Mouse (Mus musculus) A20 (cell line): ENCODE data around the gene Fgr.
"Not testable (repeated sequence)": the region's sequence is repeated elsewhere in the genome, so short reads cannot be mapped to it uniquely, and the experiment has no call there.

ENCODE experiments used
- DNase-seq: peaks from one replicate; pipeline ENCODE4 v3.0.0-alpha.2; 2011; ENCODE audit warnings: low read depth, low spot score

Fgr gene

DNA sequence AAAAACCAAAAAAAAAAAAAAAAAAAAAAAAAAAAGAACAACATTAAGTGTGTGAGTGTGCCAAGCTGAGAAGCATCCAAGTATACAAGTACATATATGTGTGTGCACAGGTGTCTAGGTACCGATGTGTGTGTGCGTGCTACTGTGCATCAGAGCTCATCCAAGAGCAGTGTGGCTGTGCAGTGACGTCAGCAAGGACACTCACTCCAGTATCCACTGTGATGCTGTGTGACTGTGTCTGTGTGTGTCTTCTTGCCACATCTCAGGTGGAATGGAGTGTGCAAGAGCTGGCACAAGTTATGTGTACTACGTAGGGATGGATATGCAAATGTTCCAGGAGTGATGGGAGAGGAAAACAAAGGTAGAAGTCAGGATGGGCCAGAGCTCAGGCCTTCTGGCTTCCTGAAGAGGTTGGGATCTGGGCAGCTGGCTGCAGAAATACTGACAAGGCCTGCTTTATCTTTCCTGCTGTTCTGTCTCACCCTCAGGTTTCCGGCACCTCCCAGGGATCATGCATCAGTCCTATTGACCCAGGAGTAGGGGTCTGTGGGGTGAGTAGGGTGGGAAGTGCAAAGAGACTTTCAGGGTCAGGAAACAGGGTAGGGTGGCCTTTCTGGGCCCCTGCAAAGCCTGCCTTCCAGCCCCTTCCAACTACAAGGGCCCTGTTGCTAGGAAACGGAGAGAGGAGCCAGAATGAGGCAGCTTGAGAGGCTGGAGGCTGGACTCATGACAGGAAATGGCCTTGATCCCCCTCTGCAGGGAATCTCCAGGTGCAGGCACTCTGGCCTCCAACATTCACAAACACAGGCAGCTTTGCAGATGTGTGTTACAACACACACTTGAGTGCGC lies 10.0 kb downstream of the Fgr start:
- DNase-seq = no peak

GRCm38 (mm10) chr4:132988581-132989355 lies 14.9 kb downstream of the Fgr start:
- peak; percentile 86 for DNase-seq

DNA sequence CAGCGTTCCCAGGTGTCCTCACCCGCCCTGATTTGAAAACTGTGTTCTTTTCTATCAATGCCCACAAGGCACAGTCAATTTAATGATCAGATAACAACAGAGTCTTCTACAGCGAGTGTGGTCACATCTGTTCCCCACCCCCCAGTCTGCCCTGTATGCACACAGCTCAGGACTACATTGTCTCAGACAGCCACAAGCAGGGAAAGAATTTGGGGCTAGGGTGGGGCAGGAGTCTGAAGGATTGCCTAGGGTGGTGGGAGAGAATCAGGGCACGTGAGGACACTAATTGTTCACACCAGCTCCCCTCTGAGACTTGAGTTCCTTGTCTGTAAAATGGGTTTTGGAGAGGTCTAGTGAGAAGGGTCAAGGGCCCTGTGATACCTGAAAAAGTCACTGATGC lies 19.7 kb downstream of the Fgr start:
- DNase-seq = no peak

GRCm38 (mm10) chr4:132997469-132998237 lies 23.8 kb downstream of the Fgr start:
- no peak for DNase-seq

DNA sequence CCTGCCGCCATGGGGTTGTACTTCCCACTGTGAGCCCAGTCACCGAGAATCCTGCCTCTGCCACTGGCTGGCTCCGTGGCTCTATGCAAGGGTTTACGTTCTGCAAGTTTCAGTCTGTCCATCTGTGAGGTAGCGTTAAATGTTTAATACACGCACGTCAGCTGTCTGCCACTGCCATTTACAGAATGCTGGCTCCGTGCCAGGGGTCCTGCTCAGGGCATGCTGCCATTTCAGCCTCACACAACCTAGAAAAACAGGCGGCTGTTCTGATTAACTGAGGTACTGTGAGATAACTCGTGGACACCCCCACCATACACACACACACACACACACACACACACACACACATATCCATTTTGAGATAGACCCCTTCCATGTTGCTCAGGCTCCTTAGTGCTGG lies 29.0 kb downstream of the Fgr start:
- DNase-seq = no peak

DNA sequence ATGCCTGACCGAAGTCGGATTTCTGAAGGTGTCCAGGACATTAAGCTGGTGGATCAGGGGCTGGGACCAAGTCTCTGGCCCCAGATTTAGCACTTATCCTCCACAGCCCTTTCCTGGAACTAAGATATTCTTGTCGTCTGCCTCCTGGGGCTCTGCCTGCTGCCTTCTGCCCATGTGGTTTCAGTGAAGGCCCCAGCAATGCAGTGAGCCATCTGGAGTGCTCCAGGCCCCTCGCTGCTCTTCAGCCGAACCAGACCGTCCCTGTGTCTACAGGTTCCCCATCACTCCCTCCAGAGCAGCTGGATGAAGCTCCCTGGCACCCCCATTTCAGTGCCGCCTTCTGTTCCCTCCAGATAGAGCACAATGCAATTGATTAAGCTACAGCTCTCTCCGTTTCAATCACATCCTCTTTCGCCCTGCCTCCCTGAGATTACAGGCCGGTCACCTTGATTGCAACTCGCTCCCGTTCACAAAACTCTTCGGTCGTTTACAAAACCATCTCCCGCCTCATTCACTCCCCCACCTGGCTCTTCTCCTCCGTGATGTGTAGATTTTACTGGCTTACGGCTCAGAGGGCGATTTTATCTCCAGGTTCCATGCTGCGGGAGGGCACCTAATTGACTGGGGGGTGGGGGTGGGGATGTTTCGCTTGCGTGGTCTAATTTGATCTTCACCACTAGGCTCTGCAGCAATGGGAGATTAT lies 29.6 kb downstream of the Fgr start:
- no peak for DNase-seq

DNA sequence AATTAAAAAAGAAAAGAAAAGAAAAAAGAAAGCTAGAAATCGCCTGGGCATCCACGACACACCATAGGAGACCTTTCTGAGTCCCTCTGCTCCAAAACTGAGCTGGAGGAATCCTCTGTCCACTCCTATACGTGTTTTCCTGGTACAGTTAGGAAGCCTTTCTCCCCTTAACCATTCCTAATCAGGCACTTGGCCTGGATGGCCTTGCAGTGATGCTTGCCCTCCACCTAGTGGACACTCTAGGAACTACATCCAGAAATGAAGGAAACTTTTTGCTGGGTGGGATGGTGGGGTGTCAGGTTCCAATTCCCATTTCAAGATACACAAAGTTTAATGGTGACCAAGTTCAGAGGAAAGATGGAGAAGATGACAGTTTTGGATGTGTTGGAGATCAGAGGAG lies 31.3 kb downstream of the Fgr start:
- DNase-seq = peak; percentile 71

DNA sequence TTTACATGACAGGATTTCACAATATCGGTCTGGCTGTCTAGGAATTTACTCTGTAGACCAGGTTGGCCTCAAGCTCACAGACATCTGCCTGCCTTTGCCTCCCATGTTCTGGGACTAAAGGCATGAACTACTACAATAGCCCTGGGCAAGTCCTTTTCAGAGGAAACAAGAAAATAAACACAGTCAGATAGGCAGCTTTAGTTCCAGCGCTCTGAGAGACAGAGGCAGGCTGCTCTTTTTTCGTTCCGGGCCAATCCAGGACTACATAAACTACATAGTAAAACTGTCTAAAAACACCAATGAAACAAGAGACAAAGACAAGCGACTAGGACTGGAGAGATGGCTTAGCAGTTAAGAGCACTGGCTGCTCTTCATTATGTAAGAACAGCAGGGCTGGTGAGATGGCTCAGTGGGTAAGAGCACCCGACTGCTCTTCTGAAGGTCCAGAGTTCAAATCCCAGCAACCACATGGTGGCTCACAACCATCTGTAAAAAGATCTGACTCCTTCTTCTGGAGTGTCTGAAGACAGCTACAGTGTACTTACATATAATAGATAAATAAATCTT lies 32.1 kb downstream of the Fgr start:
- not testable (repeated sequence) for DNase-seq

DNA sequence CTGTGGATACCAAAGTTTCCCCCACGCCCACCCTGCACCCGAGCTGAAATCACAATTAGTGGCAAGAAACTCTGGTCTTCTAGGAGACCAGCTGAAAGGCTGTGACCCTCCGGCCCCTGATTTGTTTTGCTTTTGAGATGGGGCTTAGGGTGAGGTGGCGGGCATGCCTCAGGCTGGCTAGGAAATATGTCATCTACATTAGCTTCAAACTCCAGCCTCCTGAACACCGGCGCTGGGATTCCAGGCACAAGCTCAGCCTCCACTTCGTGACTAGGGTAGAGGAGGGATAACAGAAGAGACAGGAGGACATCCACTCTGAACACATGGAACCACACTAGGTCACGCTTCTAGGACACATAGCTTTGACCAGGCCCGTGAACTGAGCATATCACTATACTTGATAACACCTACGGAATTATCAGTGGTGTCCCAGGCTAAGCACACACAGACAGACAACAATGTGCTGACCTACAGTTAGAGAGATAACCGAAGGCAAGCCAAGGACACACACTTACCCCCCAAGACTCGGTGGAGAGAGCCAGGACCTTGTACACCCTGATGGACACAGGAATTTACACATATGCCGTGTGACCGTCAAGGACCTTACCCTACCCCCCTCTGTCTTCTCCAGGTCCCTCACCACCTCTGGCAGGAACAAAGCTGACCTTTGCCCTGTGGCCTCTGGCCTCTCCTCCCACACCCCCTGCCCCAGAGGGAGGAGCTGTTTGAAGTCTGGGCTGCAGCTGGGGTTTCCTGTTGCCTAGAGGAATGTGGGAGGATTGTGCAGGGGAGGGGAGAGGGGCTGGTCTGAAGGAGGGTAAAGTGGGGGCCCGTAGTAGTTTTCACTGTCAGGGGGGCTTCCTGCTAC lies 33.9 kb downstream of the Fgr start:
- DNase-seq = no peak

- DNase-seq = peak; percentile 62
Observed at GRCm38 (mm10) chr4:133009131-133009530, 35.2 kb downstream of the Fgr start.

GRCm38 (mm10) chr4:133009676-133010075 lies 35.8 kb downstream of the Fgr start:
- no peak for DNase-seq

- DNase-seq = no peak
Observed at GRCm38 (mm10) chr4:133010611-133011010, 36.7 kb downstream of the Fgr start.

DNA sequence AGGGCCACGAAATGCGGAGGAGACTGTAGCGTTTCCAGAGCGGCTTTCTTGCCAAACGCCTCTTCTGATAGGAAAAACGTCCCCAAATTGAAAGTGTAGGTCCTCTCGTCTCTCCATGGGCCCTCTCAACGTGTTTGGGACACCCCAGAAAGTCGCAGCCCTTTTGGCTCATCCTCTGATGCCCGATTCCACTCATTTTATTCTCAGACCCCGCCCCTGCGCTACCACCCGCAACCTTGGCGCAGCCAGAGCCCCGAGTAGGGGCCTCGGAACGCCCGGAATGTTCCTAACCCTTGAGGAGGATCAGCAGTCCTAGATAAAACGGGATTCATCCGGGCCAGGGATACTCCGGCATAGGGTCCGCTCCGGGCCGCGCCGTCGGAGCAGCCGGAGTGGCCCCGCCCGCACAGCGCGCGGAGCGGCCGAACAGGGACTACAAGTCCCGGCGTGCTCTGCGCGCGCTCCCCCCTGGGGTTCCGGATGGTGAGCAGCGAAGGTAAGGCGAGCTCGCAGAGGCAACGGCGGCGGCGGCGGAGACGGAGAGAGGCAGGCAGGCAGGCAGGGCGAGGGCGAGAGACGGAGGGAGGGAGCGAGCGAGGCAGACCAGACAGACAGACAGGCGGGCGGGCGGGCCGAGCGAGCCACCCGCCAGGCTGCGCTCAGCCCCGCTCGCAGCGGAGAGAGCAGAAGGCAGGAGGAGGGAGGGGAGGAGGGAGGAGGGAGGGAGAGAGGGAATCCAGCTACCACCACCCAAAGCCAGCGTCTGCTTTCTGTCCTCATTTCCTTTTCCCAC lies 37.3 kb downstream of the Fgr start, which contains the start of gene Ahdc1:
Ahdc1 (plus strand) TSS at position 233 of the 793 bp plus-strand sequence.
- DNase-seq = peak; percentile 94

DNA sequence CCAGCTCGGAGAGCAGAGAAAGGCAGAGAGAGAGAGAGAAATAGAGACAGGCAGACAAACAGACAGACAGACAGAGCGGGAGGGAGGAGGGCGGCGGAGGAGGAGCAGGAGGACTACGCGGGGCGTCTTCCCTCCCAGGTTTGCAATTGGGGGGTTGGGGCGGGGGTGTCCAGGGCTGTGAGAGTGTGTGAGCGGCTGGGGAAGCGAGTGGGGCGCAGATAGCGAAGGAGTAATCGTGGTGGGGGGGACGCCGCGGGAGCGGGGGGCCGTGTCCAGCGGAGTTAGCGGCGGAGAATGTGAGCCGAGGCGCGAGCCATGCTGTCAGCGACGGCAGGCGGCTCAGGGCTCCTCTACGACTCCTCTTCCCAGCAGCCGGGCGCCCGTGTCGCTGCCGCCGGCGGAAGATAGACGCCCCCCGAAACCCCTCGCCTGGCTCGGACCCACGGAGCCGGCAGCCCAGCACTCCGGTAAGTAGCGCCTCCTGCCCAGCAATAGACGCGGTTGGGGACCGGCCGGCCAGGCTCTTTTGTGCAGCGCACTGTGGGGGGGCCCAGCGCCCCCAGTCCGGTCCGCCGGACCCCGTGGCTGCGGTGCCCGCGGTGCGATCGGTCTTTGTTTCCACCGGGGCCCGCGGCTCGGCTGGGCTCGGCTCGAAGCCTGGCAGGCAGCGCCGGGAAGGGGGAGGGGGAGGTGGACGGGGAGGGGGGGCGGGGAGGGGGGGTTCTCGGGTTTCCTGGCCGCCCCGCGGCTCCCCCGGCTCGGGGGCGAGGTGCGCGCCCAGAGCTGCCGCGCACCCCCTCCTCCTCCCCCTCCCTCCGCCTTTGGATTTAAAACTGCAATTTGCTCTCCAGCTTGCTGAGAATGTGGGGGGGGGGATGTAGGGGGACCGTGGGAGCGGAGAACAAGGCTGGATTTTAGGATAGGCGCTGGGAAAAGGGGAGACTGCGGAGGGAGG lies 38.2 kb downstream of the Fgr start:
- no peak for DNase-seq

DNA sequence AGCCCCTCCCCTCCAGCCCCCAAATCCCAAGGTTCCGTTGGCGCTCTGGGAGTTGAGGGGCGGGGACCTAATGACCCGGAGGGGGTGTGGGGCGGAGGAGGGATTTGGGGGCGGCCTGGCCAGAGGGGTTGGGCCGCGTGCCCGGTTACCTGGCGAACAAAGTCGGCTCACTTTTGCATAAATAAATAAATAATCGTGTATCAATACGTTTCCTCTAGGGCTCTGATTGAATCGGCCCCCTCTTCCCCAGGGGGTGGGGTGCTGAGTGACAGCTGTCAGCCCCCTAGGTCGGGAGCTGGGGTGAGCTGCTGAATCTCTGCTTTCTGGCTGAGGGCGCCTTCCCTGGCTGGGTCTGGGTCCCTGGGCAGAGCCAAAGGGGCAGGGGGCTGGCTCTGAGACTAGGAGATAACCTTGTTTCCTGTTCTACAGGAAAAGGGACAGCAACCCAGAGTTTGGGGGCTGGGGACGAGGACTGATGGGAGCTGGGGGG lies 38.9 kb downstream of the Fgr start:
- DNase-seq = peak; percentile 26

DNA sequence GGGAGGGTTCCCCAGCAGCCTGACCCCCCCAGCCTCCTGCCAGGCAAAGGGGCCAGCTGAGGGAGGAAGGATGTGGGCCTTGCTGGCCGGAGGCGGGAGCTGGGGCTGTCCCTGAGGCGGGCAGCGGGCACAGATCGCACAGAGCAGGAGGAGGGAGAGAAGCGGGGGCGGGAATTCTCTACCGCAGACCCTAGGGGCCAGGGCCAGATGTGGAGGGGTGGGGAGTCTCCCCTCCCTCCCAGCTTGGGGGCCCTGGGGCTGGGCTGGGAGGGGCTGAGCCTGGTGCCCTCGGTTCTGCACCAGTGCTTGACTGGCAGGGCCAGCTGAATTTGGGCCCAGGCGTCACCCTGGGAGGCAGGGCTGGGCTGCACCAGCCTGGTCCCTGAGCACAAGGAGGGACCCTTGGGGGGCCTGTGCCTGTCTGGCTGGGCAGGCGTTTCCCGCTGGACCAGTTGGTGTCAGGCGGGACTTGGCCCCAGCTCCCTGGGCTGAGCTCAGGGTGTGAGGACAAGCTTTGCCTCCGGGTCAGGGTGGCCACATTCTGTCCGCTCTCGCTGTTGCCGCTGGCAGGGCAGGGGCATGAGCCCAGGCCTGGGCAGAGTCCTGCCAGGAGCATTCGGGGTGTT lies 39.5 kb downstream of the Fgr start:
- peak; percentile 37 for DNase-seq

GRCm38 (mm10) chr4:133014088-133014487 lies 40.2 kb downstream of the Fgr start:
- DNase-seq = no peak
